Mouse (Mus musculus) cerebellum, adult 8-10 months (tissue): Measurements from ENCODE around the gene Pxmp2.
A peak's percentile ranks its signal among the peaks of the same experiment; 100 is the strongest.

ENCODE experiments used
- DNase-seq: peaks from one replicate; pipeline ENCODE4 v3.0.0; 2022

Gene Pxmp2

DNA sequence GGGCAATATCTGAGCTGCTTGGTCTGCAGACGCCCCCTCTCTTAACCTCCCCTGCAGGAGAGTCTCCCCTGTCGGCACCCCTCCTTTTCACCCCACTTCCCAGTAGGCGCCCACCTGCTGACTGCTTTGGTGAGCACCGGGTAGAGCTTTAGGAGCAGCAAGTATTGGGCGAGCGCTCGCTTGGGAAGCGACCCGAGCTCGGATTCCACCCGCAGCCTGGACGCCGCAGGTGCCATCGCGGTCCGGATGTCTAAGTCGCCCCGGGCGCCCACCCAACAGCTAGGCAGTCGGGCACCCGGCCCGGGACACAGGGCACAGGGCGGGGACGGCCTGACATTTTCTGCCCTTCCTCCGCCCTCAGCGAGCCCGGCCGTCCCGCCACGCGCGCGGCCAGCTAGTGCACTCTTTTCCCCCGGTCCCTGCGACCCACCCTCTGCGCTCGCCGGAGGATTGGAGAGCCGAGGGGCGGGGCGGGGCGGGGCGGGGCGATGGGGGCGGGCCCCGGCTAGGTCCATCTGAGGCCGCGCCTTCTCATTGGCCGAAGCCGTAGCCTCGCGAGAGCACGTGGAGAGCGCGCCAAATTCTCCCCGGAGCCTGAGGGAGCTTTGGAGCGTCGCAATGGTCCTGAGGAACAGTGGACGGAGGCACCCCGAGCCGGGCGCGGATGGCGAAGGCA, at the start of gene Pxmp2, which contains the start of gene Pole:
Pxmp2 (minus strand) TSS at position 417 of the 676 bp plus-strand sequence.
Pole (plus strand) TSS at position 537 of the 676 bp plus-strand sequence.
- peak; percentile 74 for DNase-seq

- no peak for DNase-seq
Observed at GRCm38 (mm10) chr5:110330508-110330907, 44.5 kb upstream of the Pxmp2 start.

- DNase-seq, result no peak
Observed at GRCm38 (mm10) chr5:110313127-110313526, 27.1 kb upstream of the Pxmp2 start.

DNA sequence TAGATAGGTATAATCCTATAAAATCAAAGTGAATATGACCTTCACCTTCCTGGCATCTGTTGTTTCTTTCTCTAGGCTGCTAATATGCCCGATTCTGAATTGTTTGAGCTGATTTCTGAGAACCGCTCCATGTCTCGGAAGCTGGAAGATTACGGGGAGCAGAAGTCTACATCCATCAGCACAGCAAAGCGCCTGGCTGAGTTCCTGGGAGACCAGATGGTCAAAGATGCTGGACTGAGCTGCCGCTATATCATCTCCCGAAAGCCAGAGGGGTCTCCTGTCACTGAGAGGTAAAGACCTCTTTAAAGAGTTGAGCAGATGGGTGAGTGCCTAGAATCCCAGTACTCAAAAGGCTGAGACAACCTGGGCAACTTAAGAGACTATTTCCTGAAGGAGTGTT, 22.9 kb upstream of the Pxmp2 start:
- peak; percentile 11 for DNase-seq

GRCm38 (mm10) chr5:110300591-110300990, 14.6 kb upstream of the Pxmp2 start:
- no peak for DNase-seq

GRCm38 (mm10) chr5:110296637-110297036, 10.7 kb upstream of the Pxmp2 start:
- DNase-seq, result no peak

DNA sequence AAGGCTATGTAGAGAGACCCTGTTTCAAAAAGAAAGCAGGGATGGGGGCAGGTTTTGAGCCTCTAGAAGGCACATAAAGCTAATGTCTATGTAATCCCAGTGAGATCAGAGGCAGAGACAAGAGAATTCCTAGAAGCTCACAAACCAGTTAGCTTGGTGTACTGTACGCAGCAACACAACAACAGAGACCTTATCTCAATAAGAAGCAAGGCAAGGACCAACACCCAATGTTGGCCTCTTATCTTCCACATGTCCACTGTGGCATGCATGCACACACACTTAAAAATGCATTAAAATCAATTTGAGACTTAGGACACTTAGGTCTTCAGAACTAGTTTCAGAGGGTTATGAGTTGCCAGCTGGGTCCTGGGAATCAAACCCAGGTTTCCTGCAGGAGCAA, 5.7 kb upstream of the Pxmp2 start:
- DNase-seq, result no peak

DNA sequence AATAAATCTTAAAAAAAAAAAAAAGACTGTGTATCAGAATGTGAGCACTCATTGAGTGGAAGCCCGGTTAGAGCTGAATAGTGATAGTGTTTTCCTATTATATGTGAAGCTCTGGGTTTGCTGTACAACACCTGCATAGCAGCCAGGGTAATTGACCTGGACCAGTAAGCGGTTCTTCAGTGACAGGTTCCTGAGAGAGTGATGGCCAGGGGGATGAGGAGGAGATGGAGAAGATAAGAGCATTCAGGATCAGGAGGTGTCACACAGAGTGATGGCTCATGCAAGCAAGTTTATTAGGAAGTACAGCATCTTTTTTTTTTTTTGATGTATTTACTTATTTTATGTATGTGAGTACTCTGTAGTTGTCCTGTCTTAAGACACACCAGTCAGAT, 1.1 kb upstream of the Pxmp2 start:
- DNase-seq, result no peak

DNA sequence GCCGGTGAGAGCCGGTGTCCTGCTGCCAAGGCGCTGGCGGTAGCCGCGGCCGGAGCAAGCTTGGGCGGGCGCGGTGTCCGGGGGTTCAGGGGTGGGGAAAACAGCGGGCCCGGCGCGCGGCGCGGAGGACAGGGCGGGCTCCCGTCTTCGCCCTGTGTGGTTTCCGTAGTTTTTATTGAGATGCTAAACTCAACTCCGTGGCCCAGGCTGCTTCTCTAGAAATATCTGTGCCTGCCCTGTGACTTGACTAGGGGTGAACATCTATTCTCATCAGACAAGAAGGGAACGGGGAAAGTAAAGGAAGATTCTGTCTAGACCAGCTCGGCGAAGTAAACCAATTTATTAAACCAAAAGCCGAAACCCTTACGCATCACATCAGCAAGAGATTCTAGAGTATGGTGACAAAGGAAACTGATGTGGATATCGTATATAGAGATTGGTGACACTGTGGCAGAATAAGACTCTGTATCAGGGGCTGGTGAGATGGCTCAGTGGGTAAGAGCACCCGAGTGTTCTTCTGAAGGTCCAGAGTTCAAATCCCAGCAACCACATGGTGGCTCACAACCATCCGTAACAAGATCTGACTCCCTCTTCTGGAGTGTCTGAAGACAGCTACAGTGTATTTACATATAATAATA, 579 bp upstream of the Pxmp2 start:
- DNase-seq, result no peak

- DNase-seq, result no peak
Observed at GRCm38 (mm10) chr5:110285156-110285555, 830 bp downstream of the Pxmp2 start.

- DNase-seq, result peak; percentile 25
Observed at GRCm38 (mm10) chr5:110284536-110284935, 1.4 kb downstream of the Pxmp2 start.

- no peak for DNase-seq
Observed at GRCm38 (mm10) chr5:110281984-110282383, 4.0 kb downstream of the Pxmp2 start.

- no peak for DNase-seq
Observed at GRCm38 (mm10) chr5:110276910-110277309, 9.1 kb downstream of the Pxmp2 start.

DNA sequence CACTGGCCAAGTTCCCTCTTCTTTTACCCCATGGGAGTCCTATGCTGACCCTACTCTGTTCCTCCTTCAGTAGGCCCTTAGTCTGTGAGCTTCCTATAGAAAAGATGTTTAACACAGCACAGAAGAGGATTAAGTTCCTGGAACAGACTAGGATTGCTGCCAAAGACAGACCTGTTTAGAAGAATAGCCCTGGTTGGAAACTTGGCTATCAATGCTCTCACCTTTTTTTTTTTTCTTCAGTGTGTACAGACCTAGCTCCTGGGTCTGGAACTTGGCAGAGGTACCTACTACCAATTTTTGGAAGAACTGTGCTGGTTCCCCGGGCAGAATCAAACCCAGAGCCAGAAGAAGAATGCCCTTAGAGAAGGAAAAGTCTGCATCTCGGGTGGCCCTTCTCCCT, 9.6 kb downstream of the Pxmp2 start:
- DNase-seq, result no peak

DNA sequence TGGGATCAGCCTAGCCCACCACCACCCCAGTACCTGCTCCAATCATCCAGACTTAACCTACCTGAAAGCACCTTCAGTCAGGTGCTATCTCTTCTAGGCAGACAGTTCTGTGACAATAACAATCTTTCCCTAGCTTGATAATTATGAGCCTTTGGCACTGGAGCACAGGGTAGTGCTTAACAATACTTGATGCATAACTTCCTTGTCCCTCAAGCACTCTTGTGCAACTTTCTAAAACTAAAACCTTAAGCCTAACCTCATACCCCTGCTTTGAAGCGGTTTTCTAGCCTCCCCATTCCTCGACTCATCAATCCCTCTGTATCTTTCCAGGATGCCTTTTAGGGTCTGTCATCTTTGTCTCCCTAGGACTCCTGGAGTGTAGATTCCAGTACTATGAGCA, 11.1 kb downstream of the Pxmp2 start:
- no peak for DNase-seq

GRCm38 (mm10) chr5:110274147-110274546, 11.8 kb downstream of the Pxmp2 start:
- no peak for DNase-seq

DNA sequence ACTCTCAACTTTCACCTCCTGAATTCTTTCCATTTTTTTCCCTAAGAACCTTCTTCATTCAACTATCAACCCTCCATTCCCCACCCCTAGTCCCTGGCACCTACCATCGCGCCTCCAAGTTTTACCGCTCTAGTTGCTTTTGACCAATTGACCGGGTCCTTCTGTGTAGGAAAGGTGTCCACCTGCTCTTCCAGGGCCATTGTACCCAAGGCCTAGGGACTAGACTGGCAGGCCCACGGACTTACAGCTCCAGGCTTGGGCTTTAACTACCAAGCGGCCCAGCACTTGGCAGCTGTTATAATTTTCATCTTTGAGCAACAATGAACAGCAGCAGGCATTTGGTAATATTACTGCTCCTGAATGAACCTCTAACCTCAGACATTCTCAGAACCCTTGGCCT, 15.7 kb downstream of the Pxmp2 start:
- DNase-seq, result peak; percentile 11

DNA sequence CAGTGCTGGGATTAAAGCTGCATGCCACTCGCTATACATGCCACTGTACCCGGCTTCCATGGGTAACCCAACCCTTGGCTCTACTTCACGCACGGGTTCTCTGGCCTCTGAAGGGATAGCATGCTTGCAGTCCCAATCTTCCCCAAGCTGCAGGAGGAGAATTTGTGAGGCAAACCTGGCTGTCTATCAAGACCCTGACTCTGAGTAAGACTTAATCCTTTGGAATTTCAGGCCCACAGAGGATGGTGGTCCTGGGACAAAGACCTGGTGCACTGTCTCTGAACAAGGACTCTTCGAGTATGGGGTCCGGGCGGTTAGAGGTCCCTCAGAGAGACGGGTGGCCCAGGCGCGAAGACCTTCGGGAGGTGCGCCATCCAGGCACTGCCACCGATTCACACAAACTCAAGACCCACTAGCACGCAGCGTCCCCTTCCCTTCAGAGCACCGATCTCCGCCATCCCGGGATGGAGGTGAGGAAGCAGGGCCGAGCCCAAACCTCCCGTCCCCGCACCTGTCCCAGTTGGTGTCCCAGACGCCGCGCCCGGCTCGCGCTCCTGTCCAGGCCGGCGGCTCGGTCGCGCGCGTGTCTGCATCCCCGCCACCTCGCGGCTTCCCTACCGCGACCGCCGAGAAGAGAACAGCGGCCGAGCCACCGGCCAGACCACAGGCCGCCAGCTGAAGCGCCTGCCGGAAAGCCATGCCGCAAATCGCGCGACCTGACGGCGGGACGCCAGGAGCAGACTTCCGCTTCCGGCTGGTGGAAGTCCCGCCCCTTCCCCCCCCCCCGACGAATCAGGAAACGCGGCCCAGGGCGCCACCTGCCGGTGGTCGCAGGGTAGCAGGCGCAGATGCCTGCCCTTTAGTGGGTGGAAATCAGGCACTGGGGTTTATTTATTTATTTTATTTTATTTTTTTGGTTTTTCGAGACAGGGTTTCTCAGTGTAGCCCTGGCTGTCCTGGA, 16.6 kb downstream of the Pxmp2 start, which contains the start of gene Pgam5:
Pgam5 (minus strand) TSS at position 773 of the 961 bp plus-strand sequence.
- DNase-seq, result peak; percentile 85

- no peak for DNase-seq
Observed at GRCm38 (mm10) chr5:110266941-110267340, 19.0 kb downstream of the Pxmp2 start.

GRCm38 (mm10) chr5:110244091-110244490, 41.9 kb downstream of the Pxmp2 start:
- no peak for DNase-seq

DNA sequence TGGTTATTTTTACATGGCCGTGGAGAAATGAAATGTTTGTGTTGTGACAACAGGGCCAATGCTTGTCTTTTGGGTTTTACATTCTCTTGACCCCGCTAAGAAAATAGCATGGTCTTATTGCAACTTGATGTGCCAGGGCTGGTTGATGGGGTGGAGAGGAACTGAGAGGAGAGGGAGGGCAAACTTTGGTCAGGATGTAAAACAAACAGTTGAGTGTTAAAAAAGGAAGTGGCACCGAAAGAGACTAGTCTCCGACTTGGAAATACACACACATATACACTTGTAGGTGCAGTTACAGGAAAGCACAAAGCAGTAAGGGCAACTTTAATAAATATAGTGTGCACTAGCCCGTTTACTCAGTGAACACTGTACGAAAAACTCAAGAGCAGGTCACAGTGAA, 53.6 kb downstream of the Pxmp2 start:
- DNase-seq, result no peak

DNA sequence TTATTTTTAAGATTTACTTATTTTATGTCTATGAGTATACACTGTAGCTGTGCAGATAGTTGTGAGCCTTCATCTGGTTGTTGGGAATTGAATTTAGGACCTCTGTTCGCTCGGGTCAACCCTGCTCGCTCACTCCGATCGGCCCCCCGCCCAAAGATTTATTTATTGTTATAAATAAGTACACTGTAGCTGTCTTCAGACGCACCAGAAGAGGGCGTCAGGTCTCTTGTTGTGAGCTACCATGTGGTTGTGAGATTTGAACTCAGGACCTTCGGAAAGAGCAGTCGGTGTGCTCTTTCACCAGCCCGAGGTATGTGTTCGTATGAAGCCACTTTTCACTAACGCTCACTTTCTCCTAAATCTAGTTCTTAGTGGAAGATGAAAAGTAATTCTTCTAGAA, 54.3 kb downstream of the Pxmp2 start:
- DNase-seq, result peak; percentile 18

DNA sequence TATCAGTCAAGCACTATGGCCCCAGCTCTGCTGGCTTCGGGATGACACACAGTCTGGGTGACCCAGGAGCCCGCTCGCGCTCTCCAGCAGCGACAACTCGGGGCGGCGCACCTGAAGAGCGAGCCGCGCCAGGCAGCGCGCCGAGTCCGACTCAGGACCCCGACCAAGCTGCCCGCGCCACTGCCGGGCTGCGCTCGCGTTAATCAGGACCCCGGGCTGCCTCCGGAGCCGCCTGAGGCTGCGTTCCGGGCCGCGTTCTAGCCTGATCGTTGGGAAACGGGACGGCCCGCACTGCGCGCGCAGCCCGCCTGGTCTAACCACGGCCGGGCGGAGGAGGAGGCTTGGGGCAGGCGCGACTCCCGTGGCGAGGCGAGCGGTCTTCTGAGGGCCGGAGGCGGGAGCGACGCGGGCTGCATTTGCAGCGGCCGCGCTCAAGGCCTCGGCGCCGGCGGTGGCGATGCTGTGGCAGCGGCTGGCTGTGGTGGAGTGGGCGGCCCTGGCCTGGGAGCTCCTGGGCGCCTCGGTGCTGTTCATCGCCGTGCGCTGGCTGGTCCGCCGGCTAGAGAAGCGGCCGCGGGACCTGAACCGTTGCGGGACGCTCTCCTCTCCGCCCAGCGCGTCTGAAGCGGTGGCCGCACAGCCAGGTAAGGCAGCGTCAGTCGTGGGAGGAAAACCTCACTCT, 55.1 kb downstream of the Pxmp2 start, which contains the start of gene Ankle2:
Ankle2 (plus strand) TSS at position 225 of the 682 bp plus-strand sequence.
- DNase-seq, result peak; percentile 91
